Mouse (Mus musculus) neural tube, embryonic 14.5 days (tissue): ENCODE measurements at regions not wholly inside any gene's neighbourhood (a gene's known extent, or its start where the extent isn't known, plus 50 kb on each side); places are given as distances from the start of the nearest gene placed in this dataset.

Experiments used
- ATAC-seq: fragments of 200-750 bp; cut with Nextera tagmentation; 2 replicates; pipeline ENCODE4 v1.8.0; 2017; ENCODE audit warnings: low read depth, mild to moderate bottlenecking, moderate TSS enrichment, moderate library complexity
- H3K27ac ChIP-seq: fragments of 300-500 bp; sonication (generic); 2 replicates; pipeline ENCODE4 v1.5.1; 2014; ENCODE audit warnings: low read depth, mild to moderate bottlenecking, control low read depth, low read length, moderate library complexity, mixed read lengths
- H3K27me3 ChIP-seq: fragments of 300-500 bp; sonication (generic); 2 replicates; pipeline ENCODE4 v1.6.1; 2014; ENCODE audit warnings: low read length; ENCODE audit not compliant: control insufficient read depth, insufficient read depth
- H3K36me3 ChIP-seq: fragments of 300-500 bp; sonication (generic); 2 replicates; pipeline ENCODE4 v1.6.1; 2014; ENCODE audit warnings: low read length, mixed read lengths; ENCODE audit not compliant: control insufficient read depth, insufficient read depth
- H3K4me1 ChIP-seq: fragments of 300-500 bp; sonication (generic); 2 replicates; pipeline ENCODE4 v1.6.1; 2014; ENCODE audit warnings: low read length; ENCODE audit not compliant: control insufficient read depth, insufficient read depth
- H3K4me2 ChIP-seq: fragments of 300-500 bp; sonication (generic); 2 replicates; pipeline ENCODE4 v1.6.1; 2014; ENCODE audit warnings: mild to moderate bottlenecking, low read depth, low read length, control low read depth
- H3K4me3 ChIP-seq: fragments of 300-500 bp; sonication (generic); 2 replicates; pipeline ENCODE4 v1.5.1; 2014; ENCODE audit warnings: low read depth, low read length, control low read depth, mixed read lengths
- H3K9ac ChIP-seq: fragments of 300-500 bp; sonication (generic); replicated peaks from 2 replicates; pipeline ENCODE4 v1.6.1; 2014; ENCODE audit warnings: low read depth, mild to moderate bottlenecking, control low read depth, low read length, mixed read lengths
- H3K9me3 ChIP-seq: fragments of 300-500 bp; sonication (generic); 2 replicates; pipeline ENCODE4 v1.6.1; 2016; ENCODE audit warnings: low read length; ENCODE audit not compliant: control insufficient read depth
- WGBS: fragments of 180-500 bp; shearing (Covaris S2); extraction: QIAGEN DNeasy Blood & Tissue Kit; methylation state at CpG from one replicate; pipeline ENCODE4 v1.1.7; 2014; 5-methylcytosine and 5-hydroxymethylcytosine counted together

GRCm38 (mm10) chr2:73987441-73988105 is 76.4 kb upstream of the Atp5g3 start:
- Histone ChIP-seq H3K27me3 (no peaks in the 10 kb centered on the region), H3K4me2 (no peak overlapping the region), H3K9ac (no peak overlapping the region), H3K27ac (no peak overlapping the region), H3K4me3 (no peak overlapping the region), H3K9me3 (no peaks in the 10 kb centered on the region), H3K36me3 (no peaks in the 10 kb centered on the region), H3K4me1 (peaks cover 7% of the 10 kb centered on the region; the same call in 1 of the 2 replicates)
- ATAC-seq, result no peak
- 83% methylated on average over 10 of the region's 10 CpGs for WGBS

DNA sequence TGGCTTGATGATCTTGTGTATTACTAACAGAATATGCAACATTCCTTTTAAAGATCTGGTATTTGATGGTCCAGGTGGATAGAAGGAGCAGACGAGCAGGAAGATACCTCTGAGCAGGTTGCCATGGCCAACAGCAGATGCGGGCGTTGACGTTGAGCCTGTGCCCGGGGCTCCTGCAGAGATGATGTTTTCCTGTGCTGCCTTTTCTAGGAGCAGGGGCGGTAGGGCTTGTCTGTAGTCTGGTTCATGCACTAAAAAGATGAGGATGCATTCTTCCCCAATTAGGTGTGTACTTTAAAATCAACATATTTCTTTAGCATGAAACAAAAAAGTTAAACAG is 74.8 kb upstream of the Atp5g3 start:
- H3K27ac ChIP-seq, result no peak overlapping the region
- ATAC-seq, result no peak
- H3K9ac ChIP-seq, result no peak overlapping the region
- no peaks in the 10 kb centered on the region for H3K36me3 ChIP-seq
- no peak overlapping the region for H3K4me3 ChIP-seq
- 80% methylated on average over 6 of the region's 6 CpGs for WGBS
- no peaks in the 10 kb centered on the region for H3K9me3 ChIP-seq
- H3K27me3 ChIP-seq, result no peaks in the 10 kb centered on the region
- H3K4me1 ChIP-seq, result no peaks in the 10 kb centered on the region
- no peak overlapping the region for H3K4me2 ChIP-seq

DNA sequence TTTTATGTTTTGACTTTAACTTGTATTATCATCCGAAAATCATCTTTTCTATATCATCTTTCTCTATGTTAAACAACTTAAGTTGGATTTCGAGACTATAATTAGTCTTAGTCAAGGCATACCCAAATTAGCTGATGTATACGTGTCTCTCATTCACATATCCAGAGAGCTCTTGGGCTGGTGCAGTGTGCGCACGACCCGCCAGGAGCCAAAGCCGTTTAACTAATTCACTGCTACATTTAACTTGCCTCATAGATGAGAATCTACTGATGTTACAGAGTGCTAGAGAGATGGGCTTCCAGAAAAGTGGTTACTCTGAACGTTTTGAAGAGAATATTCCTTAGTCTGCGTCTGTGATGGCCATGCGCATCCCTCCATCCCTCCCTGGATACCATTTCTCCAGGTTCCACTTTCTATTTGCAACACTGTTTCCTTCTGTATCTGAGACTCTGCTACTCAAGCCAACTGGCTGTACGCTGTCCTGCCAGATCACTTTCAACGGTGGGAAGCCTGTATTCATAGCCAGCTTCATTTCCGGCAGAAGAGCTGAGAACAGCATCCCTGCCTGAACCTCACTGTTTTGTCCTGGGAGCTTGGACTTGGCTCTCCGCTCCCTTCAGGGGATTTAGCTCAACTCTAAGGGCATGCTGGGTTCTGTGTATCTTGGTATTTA is 74.2 kb upstream of the Atp5g3 start:
- H3K4me1 ChIP-seq, result no peaks in the 10 kb centered on the region
- H3K9me3 ChIP-seq, result no peaks in the 10 kb centered on the region
- no peaks in the 10 kb centered on the region for H3K27me3 ChIP-seq
- H3K36me3 ChIP-seq, result no peaks in the 10 kb centered on the region
- H3K27ac ChIP-seq, result no peak overlapping the region
- no peak overlapping the region for H3K4me2 ChIP-seq
- WGBS, result 83% methylated on average over 14 of the region's 14 CpGs
- no peak for ATAC-seq
- no peak overlapping the region for H3K4me3 ChIP-seq
- no peak overlapping the region for H3K9ac ChIP-seq

DNA sequence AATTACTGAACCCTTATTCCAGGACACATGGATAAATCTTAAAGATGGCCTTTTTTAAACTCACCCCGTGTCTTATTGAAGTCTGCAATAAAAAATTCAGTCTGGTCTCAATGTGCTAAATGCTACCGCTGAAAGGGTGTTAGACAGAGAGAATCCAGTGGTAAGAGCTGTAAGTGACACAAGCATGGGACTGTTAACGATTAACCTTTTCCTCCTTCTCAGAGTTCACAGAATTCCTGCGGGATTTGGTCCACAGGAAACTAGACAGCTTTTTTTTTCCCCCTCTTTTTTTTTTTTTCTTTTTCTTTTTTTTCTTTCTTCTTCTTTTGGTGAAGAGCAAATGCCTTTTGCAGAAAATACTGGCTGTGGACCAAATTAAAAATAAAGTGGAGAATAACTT is 72.0 kb upstream of the Atp5g3 start:
- WGBS, result 22% methylated on average over 4 of the region's 4 CpGs
- Histone ChIP-seq H3K36me3 (no peaks in the 10 kb centered on the region), H3K27ac (no peak overlapping the region), H3K9me3 (no peaks in the 10 kb centered on the region), H3K9ac (no peak overlapping the region), H3K4me2 (no peak overlapping the region), H3K4me1 (no peaks in the 10 kb centered on the region), H3K4me3 (no peak overlapping the region), H3K27me3 (no peaks in the 10 kb centered on the region)
- ATAC-seq, result no peak

DNA sequence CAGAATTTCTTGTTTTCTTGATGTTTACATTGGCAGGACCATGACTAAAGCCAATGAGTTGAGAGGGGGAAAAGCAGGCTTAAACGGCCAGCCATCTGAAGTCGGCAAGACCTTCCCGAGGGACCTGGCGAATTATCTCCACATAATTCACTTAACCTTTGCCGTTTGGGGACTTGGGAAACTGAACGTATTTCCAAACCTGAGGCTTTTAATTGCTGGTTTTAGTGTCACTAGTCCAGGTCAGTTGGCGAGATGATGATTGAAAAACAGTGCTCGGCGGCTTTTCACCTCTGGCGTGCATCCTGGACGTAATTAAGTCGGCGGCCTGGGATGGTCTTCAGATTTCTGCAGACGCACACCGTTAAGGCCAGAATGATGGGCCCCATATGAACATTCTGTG is 66.9 kb upstream of the Atp5g3 start:
- H3K4me3 ChIP-seq, result no peak overlapping the region
- no peak overlapping the region for H3K4me2 ChIP-seq
- no peaks in the 10 kb centered on the region for H3K27me3 ChIP-seq
- H3K9ac ChIP-seq, result no peak overlapping the region
- H3K36me3 ChIP-seq, result no peaks in the 10 kb centered on the region
- no peaks in the 10 kb centered on the region for H3K4me1 ChIP-seq
- H3K9me3 ChIP-seq, result no peaks in the 10 kb centered on the region
- H3K27ac ChIP-seq, result no peak overlapping the region
- no peak for ATAC-seq
- WGBS, result 63% methylated on average over 15 of the region's 15 CpGs

DNA sequence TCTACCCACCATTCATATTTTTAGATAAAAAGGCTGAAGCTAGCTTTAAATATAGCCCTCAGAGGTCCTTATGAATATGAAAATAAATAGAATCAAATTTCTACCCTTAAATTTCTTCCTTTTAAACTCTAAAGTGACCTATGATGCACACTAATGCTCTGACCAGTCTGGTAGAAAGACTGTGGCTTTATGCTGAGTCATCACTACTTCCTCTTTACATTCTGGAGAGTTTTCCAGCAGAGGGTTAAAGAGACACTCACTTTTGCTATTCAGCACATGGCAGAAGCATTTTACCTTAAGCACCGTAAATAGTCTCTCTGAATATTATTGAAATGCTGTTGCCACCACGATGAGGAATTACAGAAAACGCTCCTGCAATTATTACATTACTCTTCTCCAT is 62.6 kb upstream of the Atp5g3 start:
- ATAC-seq, result no peak
- no peak overlapping the region for H3K9ac ChIP-seq
- 64% methylated on average over 3 of the region's 3 CpGs for WGBS

GRCm38 (mm10) chr2:73967618-73968017 is 56.5 kb upstream of the Atp5g3 start:
- peaks cover 5% of the 10 kb centered on the region; the same call in 1 of the 2 replicates for H3K4me1 ChIP-seq
- H3K9ac ChIP-seq, result no peak overlapping the region
- no peak overlapping the region for H3K4me2 ChIP-seq
- no peaks in the 10 kb centered on the region for H3K27me3 ChIP-seq
- H3K27ac ChIP-seq, result no peak overlapping the region
- no peaks in the 10 kb centered on the region for H3K9me3 ChIP-seq
- ATAC-seq, result no peak
- no peaks in the 10 kb centered on the region for H3K36me3 ChIP-seq
- 44% methylated on average over 7 of the region's 7 CpGs for WGBS
- H3K4me3 ChIP-seq, result no peak overlapping the region

More for the DNA sequence above, 62.6 kb upstream of the Atp5g3 start:
- Histone ChIP-seq H3K9me3 (no peaks in the 10 kb centered on the region), H3K27me3 (no peaks in the 10 kb centered on the region), H3K4me2 (no peak overlapping the region), H3K4me1 (no peaks in the 10 kb centered on the region), H3K4me3 (no peak overlapping the region), H3K27ac (no peak overlapping the region), H3K36me3 (no peaks in the 10 kb centered on the region)

DNA sequence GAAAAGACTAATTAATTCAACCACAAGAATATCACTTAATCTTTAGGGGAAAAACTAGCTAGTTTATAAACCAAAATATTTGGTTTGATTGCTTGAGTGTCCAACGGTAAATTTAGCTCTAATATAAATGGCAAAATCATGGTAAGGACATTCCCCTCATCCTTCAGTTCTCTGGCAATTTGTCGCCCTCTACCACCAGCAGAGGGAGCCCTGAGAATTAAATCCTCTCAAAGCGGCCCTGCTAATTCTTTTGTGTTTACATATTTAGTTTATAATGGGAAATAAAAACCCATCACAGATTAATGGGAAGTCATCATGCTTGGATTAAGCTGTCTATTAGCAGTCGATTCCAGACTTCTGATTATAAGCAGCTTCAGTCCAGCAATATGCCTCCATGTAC is 54.5 kb upstream of the Atp5g3 start:
- no peak overlapping the region for H3K27ac ChIP-seq
- WGBS, result 13% methylated on average over 4 of the region's 4 CpGs
- peaks cover 5% of the 10 kb centered on the region; the same call in 1 of the 2 replicates for H3K4me1 ChIP-seq

More for the DNA sequence above, 54.5 kb upstream of the Atp5g3 start:
- ATAC-seq, result no peak
- no peaks in the 10 kb centered on the region for H3K9me3 ChIP-seq
- no peak overlapping the region for H3K9ac ChIP-seq
- no peak overlapping the region for H3K4me2 ChIP-seq
- no peak overlapping the region for H3K4me3 ChIP-seq
- no peaks in the 10 kb centered on the region for H3K36me3 ChIP-seq
- H3K27me3 ChIP-seq, result no peaks in the 10 kb centered on the region
